Mouse (Mus musculus) forebrain, embryonic 10.5 days (tissue): ENCODE results near the gene Cyct. TPM values are rescaled to one million over a fixed set of nuclear protein-coding genes. Genes with fewer than 3 reads are reported as not detected.
A peak's percentile ranks its signal among the peaks of the same experiment; 100 is the strongest.

Experiments
- DNase-seq: peaks from one replicate; pipeline ENCODE4 v3.0.0-alpha.2; 2017; ENCODE audit warnings: low spot score; ENCODE audit errors: extremely low spot score
- H3K27ac ChIP-seq: fragments of 300-500 bp; sonication (generic); 2 replicates; pipeline ENCODE4 v1.5.1; 2016; ENCODE audit warnings: mild to moderate bottlenecking
- H3K27me3 ChIP-seq: fragments of 300-500 bp; sonication (generic); 2 replicates; pipeline ENCODE4 v1.6.1; 2016; ENCODE audit warnings: mild to moderate bottlenecking; ENCODE audit not compliant: poor library complexity, severe bottlenecking
- H3K36me3 ChIP-seq: fragments of 300-500 bp; sonication (generic); replicated peaks from 2 replicates; pipeline ENCODE4 v1.6.1; 2016; ENCODE audit warnings: mild to moderate bottlenecking, moderate library complexity
- H3K4me1 ChIP-seq: fragments of 300-500 bp; sonication (generic); 2 replicates; pipeline ENCODE4 v1.6.1; 2016
- H3K4me3 ChIP-seq: fragments of 300-500 bp; sonication (generic); 2 replicates; pipeline ENCODE4 v1.5.1; 2016; ENCODE audit warnings: mild to moderate bottlenecking, moderate library complexity
- H3K9me3 ChIP-seq: fragments of 300-500 bp; sonication (generic); 2 replicates; pipeline ENCODE4 v1.6.1; 2016; ENCODE audit warnings: mild to moderate bottlenecking, moderate library complexity
- WGBS: fragments of 180-500 bp; shearing (Covaris S2); methylation state at CpG from one replicate; pipeline ENCODE4 v1.1.7; 2016; 5-methylcytosine and 5-hydroxymethylcytosine counted together
- polyA plus RNA-seq: library from polyadenylated mRNA; unstranded; fragments of >200 nt; fragmentation: Nextera tagmentation; extraction: Ambion mirVana; gene quantifications from 2 replicates; pipeline ENCODE4 v1.2.1, GENCODE M21; 2016

Cyct gene
- polyA plus RNA-seq, result not detected in 2 replicates

- WGBS, result 91% methylated on average over 11 of the region's 11 CpGs
- no peaks in the 10 kb centered on the region for H3K27me3 ChIP-seq
- no peaks in the 10 kb centered on the region for H3K36me3 ChIP-seq
- no peak within 1 kb of the TSS for H3K27ac ChIP-seq
- H3K9me3 ChIP-seq, result no peaks in the 10 kb centered on the region
- H3K4me3 ChIP-seq, result no peak within 1 kb of the TSS
- H3K4me1 ChIP-seq, result no peaks in the 10 kb centered on the region
- no peak for DNase-seq
These were observed at the start of gene Cyct for GRCm38 (mm10) chr2:76360226-76360625. Gene Cyct, minus strand, starts transcription at chr2:76360450.

DNA sequence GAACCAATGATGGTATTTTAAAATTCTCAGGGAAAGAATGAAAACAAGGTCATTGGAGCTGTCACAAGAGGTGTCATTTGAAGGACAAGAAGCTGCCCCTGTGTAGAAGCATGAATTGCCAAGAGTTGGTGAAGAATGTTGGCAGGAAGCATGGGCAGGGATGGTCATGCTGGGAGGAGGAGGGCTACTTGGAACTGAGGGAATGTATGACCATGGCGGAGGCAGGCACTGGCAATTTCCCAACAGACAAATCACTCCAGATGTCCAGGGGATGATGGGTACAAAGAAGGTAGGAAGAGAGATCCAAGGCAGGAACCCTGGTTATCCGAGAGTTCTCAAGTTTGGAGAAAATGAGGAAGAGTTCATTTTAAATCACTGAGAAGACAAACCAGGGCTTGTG is 49.7 kb upstream of the Cyct start:
- no peak for DNase-seq
- Histone ChIP-seq H3K27ac (no peak overlapping the region), H3K36me3 (no peaks in the 10 kb centered on the region), H3K27me3 (peaks cover 44% of the 10 kb centered on the region), H3K4me1 (peaks cover 23% of the 10 kb centered on the region), H3K9me3 (no peaks in the 10 kb centered on the region), H3K4me3 (no peak overlapping the region)
- WGBS, result 98% methylated on average over 2 of the region's 2 CpGs

GRCm38 (mm10) chr2:76409526-76409925 is 49.3 kb upstream of the Cyct start:
- no peak for DNase-seq
- no peak overlapping the region for H3K27ac ChIP-seq
- no peak overlapping the region for H3K4me3 ChIP-seq
- no peaks in the 10 kb centered on the region for H3K36me3 ChIP-seq
- peaks cover 49% of the 10 kb centered on the region for H3K27me3 ChIP-seq
- peaks cover 23% of the 10 kb centered on the region for H3K4me1 ChIP-seq
- H3K9me3 ChIP-seq, result no peaks in the 10 kb centered on the region
- WGBS, result 88% methylated on average over 1 of the region's 1 CpGs

DNA sequence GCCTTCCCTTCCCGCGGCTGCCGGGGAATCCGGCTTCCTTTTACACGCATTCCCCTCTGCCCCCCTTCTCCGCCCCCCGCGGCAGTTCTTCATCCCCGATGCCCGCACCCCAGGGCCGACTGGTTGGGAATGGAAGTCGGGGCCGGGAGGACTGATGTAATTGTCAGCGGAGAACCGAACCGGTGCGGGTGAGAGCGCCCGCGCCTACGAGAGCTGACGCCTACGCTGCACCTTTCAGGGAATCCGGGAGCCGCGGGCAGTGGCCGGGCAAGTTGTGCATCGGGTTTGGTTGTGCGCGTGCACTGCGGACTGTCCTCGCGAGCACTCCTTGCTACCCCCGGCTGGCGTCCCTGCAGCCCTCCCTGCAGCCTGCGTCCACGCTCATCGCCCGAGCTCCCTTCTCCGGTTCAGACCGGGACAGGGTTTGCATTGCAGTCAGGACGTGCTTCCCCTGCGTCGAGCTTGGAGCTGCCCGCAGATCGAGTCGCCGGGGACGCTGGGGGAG is 46.7 kb upstream of the Cyct start:
- DNase-seq, result no peak
- peak overlapping the region; percentile 92 for H3K4me3 ChIP-seq
- no peaks in the 10 kb centered on the region for H3K36me3 ChIP-seq
- H3K27me3 ChIP-seq, result peaks cover 74% of the 10 kb centered on the region
- WGBS, result under 1% methylated on average over 49 of the region's 49 CpGs
- H3K4me1 ChIP-seq, result peaks cover 23% of the 10 kb centered on the region
- peak overlapping the region; percentile 87 for H3K27ac ChIP-seq
- H3K9me3 ChIP-seq, result no peaks in the 10 kb centered on the region

- H3K36me3 ChIP-seq, result no peaks in the 10 kb centered on the region
- DNase-seq, result peak; percentile 70
- peaks cover 23% of the 10 kb centered on the region for H3K4me1 ChIP-seq
- H3K4me3 ChIP-seq, result peak within 1 kb of the TSS; percentile 92
- WGBS, result under 1% methylated on average over 86 of the region's 89 CpGs
- peak within 1 kb of the TSS; percentile 87 for H3K27ac ChIP-seq
- H3K9me3 ChIP-seq, result no peaks in the 10 kb centered on the region
- H3K27me3 ChIP-seq, result peaks cover 74% of the 10 kb centered on the region
These were observed 46.1 kb upstream of the Cyct start, which contains the start of gene Osbpl6 for GRCm38 (mm10) chr2:76406151-76406936. Gene Osbpl6, plus strand, starts transcription at chr2:76406508.

DNA sequence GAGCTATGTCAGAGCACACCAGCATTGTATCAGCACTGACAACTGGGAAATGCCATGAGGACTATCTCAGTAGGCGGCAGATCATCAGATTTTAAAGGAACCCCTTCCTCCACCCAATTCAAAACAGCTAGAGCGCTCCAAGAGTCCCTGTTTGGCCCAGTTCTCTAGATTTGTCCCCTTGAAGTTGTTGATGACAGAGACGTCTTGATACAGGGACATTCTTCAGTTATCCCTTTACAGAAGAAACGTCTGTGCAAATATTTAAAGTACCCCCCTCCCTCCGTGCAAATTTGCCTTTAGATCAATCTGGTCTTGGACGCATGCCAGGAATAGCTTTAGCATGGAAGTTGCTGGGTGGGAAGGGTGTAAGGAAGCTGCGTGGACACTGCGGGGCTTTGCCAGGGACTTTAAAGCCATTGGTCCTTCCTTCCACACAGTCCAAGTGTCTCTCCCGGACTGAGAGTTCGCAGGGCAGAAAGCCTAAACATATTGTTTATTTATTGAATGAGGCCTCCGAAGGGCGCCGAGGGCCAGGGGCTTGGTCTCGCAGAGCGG is 45.4 kb upstream of the Cyct start:
- peak overlapping the region; percentile 87 for H3K27ac ChIP-seq
- no peak for DNase-seq
- peaks cover 73% of the 10 kb centered on the region for H3K27me3 ChIP-seq
- no peaks in the 10 kb centered on the region for H3K9me3 ChIP-seq
- H3K4me3 ChIP-seq, result peak overlapping the region; percentile 92
- H3K4me1 ChIP-seq, result peaks cover 23% of the 10 kb centered on the region
- 5% methylated on average over 15 of the region's 15 CpGs for WGBS
- H3K36me3 ChIP-seq, result no peaks in the 10 kb centered on the region

GRCm38 (mm10) chr2:76400178-76400577 is 39.9 kb upstream of the Cyct start:
- DNase-seq, result no peak
- peaks cover 4% of the 10 kb centered on the region for H3K4me1 ChIP-seq
- no peaks in the 10 kb centered on the region for H3K9me3 ChIP-seq

DNA sequence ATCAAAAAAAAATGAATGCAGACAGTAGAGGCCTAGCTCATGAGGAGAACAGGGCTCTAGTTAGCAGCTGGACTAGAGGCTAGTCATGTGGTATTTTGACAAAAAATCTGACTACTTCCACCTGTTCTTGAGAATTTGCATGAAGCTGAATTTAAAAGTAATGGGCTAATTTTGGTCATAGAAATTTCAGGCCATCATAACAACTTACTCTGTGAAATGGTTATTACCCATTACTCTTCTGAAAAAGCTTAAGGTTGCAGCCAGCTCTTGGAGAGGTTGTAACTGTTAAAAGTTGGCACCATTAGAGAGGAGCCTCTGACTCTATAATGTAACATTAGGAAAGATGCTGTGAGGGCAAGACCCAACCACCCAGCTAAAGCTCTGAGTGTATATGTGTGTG is 26.3 kb upstream of the Cyct start:
- Histone ChIP-seq H3K27me3 (no peaks in the 10 kb centered on the region), H3K4me3 (no peak overlapping the region), H3K9me3 (no peaks in the 10 kb centered on the region), H3K27ac (no peak overlapping the region), H3K4me1 (no peaks in the 10 kb centered on the region), H3K36me3 (peaks cover 66% of the 10 kb centered on the region)
- no peak for DNase-seq

More at GRCm38 (mm10) chr2:76400178-76400577, 39.9 kb upstream of the Cyct start:
- no peak overlapping the region for H3K27ac ChIP-seq
- H3K4me3 ChIP-seq, result no peak overlapping the region
- no peaks in the 10 kb centered on the region for H3K36me3 ChIP-seq
- H3K27me3 ChIP-seq, result peaks cover 31% of the 10 kb centered on the region

- H3K4me1 ChIP-seq, result no peaks in the 10 kb centered on the region
- H3K27ac ChIP-seq, result no peak overlapping the region
- no peaks in the 10 kb centered on the region for H3K27me3 ChIP-seq
- WGBS, result 96% methylated on average over 19 of the region's 19 CpGs
- H3K36me3 ChIP-seq, result peaks cover 98% of the 10 kb centered on the region
- H3K4me3 ChIP-seq, result no peak overlapping the region
- no peaks in the 10 kb centered on the region for H3K9me3 ChIP-seq
- DNase-seq, result no peak
These were observed 18.4 kb upstream of the Cyct start for GRCm38 (mm10) chr2:76378646-76379045.

DNA sequence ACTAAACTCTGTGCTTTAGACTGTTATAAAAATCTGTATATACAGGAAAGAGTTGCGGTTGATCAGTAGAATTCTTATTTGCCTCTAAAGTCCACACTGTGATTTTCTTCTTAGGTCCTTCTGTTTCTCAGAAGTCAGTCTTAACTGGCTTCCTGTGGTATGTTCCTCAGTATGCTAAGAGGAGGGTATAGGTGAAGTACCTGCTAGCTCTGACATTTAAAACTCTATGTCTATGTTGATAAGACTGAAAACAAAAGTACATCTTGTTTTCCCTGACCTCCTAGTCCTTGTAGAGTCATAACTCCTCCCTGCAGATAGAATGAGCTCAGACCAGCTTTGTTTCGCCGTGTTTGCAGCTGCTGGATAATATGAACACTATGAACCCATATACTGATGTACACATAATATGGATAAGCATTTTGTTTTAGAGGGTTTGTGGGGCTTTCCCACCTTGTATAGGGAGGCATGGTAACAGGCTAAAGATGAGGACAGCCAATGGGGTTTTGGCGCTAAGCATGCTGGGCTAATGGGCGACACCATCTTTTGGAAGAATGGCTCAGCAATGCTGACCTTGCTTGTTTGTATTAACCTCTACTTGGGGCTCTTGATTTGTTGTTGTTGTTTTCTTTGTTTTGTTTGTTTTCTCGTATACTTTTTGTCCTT is 14.4 kb upstream of the Cyct start:
- no peak overlapping the region for H3K4me3 ChIP-seq
- H3K36me3 ChIP-seq, result peaks cover 78% of the 10 kb centered on the region
- WGBS, result 97% methylated on average over 6 of the region's 6 CpGs

GRCm38 (mm10) chr2:76372244-76372643 is 12.0 kb upstream of the Cyct start:
- H3K36me3 ChIP-seq, result peaks cover 54% of the 10 kb centered on the region
- no peaks in the 10 kb centered on the region for H3K27me3 ChIP-seq
- no peak overlapping the region for H3K4me3 ChIP-seq
- WGBS, result 90% methylated on average over 4 of the region's 4 CpGs
- DNase-seq, result no peak
- H3K9me3 ChIP-seq, result no peaks in the 10 kb centered on the region
- no peak overlapping the region for H3K27ac ChIP-seq
- peaks cover 13% of the 10 kb centered on the region for H3K4me1 ChIP-seq

More for the DNA sequence above, 14.4 kb upstream of the Cyct start:
- DNase-seq, result no peak
- Histone ChIP-seq H3K27me3 (no peaks in the 10 kb centered on the region), H3K4me1 (peaks cover 13% of the 10 kb centered on the region), H3K9me3 (no peaks in the 10 kb centered on the region), H3K27ac (no peak overlapping the region)

- WGBS, result 4% methylated on average over 7 of the region's 7 CpGs
- peak overlapping the region; percentile 93 for H3K27ac ChIP-seq
These were observed 10.3 kb upstream of the Cyct start for GRCm38 (mm10) chr2:76370656-76370922.

More at GRCm38 (mm10) chr2:76370656-76370922, 10.3 kb upstream of the Cyct start:
- H3K9me3 ChIP-seq, result no peaks in the 10 kb centered on the region
- peaks cover 40% of the 10 kb centered on the region for H3K36me3 ChIP-seq
- no peak for DNase-seq
- H3K27me3 ChIP-seq, result no peaks in the 10 kb centered on the region
- peaks cover 13% of the 10 kb centered on the region for H3K4me1 ChIP-seq
- peak overlapping the region; percentile 98 for H3K4me3 ChIP-seq
